Mouse (Mus musculus): ENCODE data around the gene Rbbp6.
A peak's percentile ranks its signal among the peaks of the same experiment; 100 is the strongest.

Gene Rbbp6

GRCm38 (mm10) chr7:122965386-122965785 is at the start of gene Rbbp6:
Gene Rbbp6, plus strand, starts transcription at chr7:122965686.
- DNase-seq: no peak

GRCm38 (mm10) chr7:122919728-122920582 is 45.5 kb upstream of the Rbbp6 start:
- DNase-seq: peak; percentile 50

- no peak for DNase-seq
Observed at GRCm38 (mm10) chr7:122921537-122921936, 43.9 kb upstream of the Rbbp6 start.

- DNase-seq: no peak
Observed at GRCm38 (mm10) chr7:122924256-122924655, 41.2 kb upstream of the Rbbp6 start.

GRCm38 (mm10) chr7:122930494-122930893 is 35.0 kb upstream of the Rbbp6 start:
- DNase-seq: no peak

- no peak for DNase-seq
Observed at GRCm38 (mm10) chr7:122932171-122932570, 33.3 kb upstream of the Rbbp6 start.

GRCm38 (mm10) chr7:122936626-122937025 is 28.9 kb upstream of the Rbbp6 start:
- no peak for DNase-seq

- DNase-seq: no peak
Observed at GRCm38 (mm10) chr7:122938197-122938596, 27.3 kb upstream of the Rbbp6 start.

- DNase-seq: no peak
Observed at GRCm38 (mm10) chr7:122939181-122939580, 26.3 kb upstream of the Rbbp6 start.

GRCm38 (mm10) chr7:122940371-122941075 is 25.0 kb upstream of the Rbbp6 start:
- DNase-seq: no peak

GRCm38 (mm10) chr7:122942111-122942510 is 23.4 kb upstream of the Rbbp6 start:
- DNase-seq: no peak

- peak; percentile 82 for DNase-seq
Observed at GRCm38 (mm10) chr7:122945149-122945548, 20.3 kb upstream of the Rbbp6 start.

- no peak for DNase-seq
Observed at GRCm38 (mm10) chr7:122949268-122949667, 16.2 kb upstream of the Rbbp6 start.

- no peak for DNase-seq
Observed at GRCm38 (mm10) chr7:122951464-122951863, 14.0 kb upstream of the Rbbp6 start.

- DNase-seq: no peak
Observed at GRCm38 (mm10) chr7:122952066-122952465, 13.4 kb upstream of the Rbbp6 start.

GRCm38 (mm10) chr7:122954451-122955225 is 10.8 kb upstream of the Rbbp6 start:
- no peak for DNase-seq

- DNase-seq: no peak
Observed at GRCm38 (mm10) chr7:122955226-122955955, 10.1 kb upstream of the Rbbp6 start.

- no peak for DNase-seq
Observed at GRCm38 (mm10) chr7:122968751-122969150, 3.3 kb downstream of the Rbbp6 start.

GRCm38 (mm10) chr7:122969231-122970032 is 3.9 kb downstream of the Rbbp6 start:
- DNase-seq: peak; percentile 92

- DNase-seq: peak; percentile 57
Observed at GRCm38 (mm10) chr7:122970119-122970781, 4.8 kb downstream of the Rbbp6 start.

GRCm38 (mm10) chr7:122970864-122971420 is 5.5 kb downstream of the Rbbp6 start:
- DNase-seq: no peak

All from cerebellum, adult 8-10 months (tissue).